Mouse (Mus musculus): Measurements from ENCODE around the gene Rbm38. TPM values are rescaled to one million over a fixed set of nuclear protein-coding genes. Genes with fewer than 3 reads are reported as not detected.
A peak's percentile ranks its signal among the peaks of the same experiment; 100 is the strongest.

The Rbm38 gene
- total and polyA plus RNA-seq, 3 experiments, result 14.4 to 85.4 (median 19.4) TPM

DNA sequence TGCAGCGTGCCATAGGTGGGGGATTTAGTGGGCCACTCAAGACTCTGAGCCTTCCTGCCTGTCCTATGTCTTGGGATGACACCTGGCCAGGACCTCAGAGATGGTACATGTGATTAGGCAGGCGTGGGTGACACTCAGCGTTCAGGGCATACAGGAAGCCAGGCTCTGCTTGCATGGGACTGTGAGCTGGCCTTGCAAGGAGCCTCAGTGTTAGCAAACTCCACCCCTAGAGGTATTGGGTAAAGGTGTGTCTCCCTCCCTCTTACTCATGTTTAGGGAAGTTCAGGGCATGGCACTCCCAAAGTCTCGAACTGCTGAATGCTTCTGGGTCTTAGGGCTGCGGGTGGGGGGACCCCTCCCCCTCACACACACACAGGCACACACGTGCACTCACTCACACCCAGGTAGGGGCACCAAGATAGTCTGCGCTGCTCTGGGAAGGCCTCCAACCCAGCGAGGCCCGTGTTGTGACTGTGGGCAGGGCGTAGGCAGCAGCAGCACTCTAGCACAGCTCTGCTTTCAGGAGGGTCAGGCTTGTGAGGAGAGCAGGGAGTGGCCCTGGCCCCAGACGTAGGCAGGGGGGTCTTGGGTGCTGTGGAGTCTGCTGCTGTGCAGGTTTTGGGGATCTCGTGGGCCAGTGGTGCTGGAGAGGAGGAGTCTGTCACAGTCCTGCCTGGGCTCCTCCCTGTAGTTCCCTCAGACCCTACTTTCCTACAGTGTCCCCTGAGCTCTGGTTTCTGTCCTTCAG lies 10.5 kb downstream of the Rbm38 start:
- Histone ChIP-seq H3K9ac (ENCODE audit: insufficient read depth, low read depth) (no peak overlapping the region), H3K27me3 (replicated peaks) (no peaks in the 10 kb centered on the region), H3K4me3 (replicated peaks in 1 of 3; ENCODE audit: low read depth in 2 of 3, low read length in 2 of 3, poor library complexity in 1 of 3) (no peak overlapping the region), H3K4me2 (ENCODE audit: insufficient read depth, low read depth, poor library complexity, severe bottlenecking) (no peak overlapping the region), H3K9me3 (replicated peaks; ENCODE audit: low read length) (no peaks in the 10 kb centered on the region), H3K36me3 (replicated peaks in 1 of 2; ENCODE audit: control insufficient read depth in 1 of 2, insufficient read depth in 1 of 2, low read length in 1 of 2) (peaks cover 82 to 99% of the 10 kb centered on the region in 2 experiments), H3K4me1 (ENCODE audit: control insufficient read depth in 1 of 2, insufficient read depth in 2 of 2) (peaks cover 31 to 61% of the 10 kb centered on the region in 2 experiments), H3K79me2 (replicated peaks; ENCODE audit: control insufficient read depth, extremely low read depth, insufficient read depth, poor library complexity, severe bottlenecking) (peaks cover 5% of the 10 kb centered on the region), H3K27ac (ENCODE audit: insufficient read depth, low read depth) (no peak overlapping the region)
- dilution Hi-C loops (cut with MboI; ENCODE audit: extremely low pct_ligation_motif_present, extremely low pct_unique_long_range_greater_than_20kb, low sequenced_read_pairs), result no loop called here
- TF ChIP-seq TBP (conservative IDR thresholded peaks at IDR 0.05; ENCODE audit: low read depth, low read length) (no peak), CHD1 (IDR thresholded peaks at IDR 0.05; ENCODE audit: low read depth, low read length) (no peak), SIN3A (IDR thresholded peaks at IDR 0.05; ENCODE audit: low read length) (no peak), USF2 (conservative IDR thresholded peaks at IDR 0.05; ENCODE audit: low read depth, low read length) (no peak), E2F4 (IDR thresholded peaks at IDR 0.05; ENCODE audit: insufficient replicate concordance, low read depth, low read length) (no peak), POLR2A (IDR thresholded peaks at IDR 0.05; ENCODE audit: low read depth, low read length) (no peak), MEF2A (IDR thresholded peaks at IDR 0.05; ENCODE audit: borderline replicate concordance, low read depth, low read length) (no peak), IRF4 (IDR thresholded peaks at IDR 0.05; ENCODE audit: low read depth, low read length) (no peak), EP300 (IDR thresholded peaks at IDR 0.05; ENCODE audit: low read length) (no peak), POLR2AphosphoS2 (IDR thresholded peaks at IDR 0.05; ENCODE audit: low read depth, low read length) (no peak), BHLHE40 (IDR thresholded peaks at IDR 0.05; ENCODE audit: low read depth, low read length) (no peak)
- in situ Hi-C loops (cut with MboI; ENCODE audit: low pct_ligation_motif_present, low pct_unique_long_range_greater_than_20kb, low sequenced_read_pairs), result no loop called here
- DNase-seq (ENCODE audit: extremely low read depth), result no peak

DNA sequence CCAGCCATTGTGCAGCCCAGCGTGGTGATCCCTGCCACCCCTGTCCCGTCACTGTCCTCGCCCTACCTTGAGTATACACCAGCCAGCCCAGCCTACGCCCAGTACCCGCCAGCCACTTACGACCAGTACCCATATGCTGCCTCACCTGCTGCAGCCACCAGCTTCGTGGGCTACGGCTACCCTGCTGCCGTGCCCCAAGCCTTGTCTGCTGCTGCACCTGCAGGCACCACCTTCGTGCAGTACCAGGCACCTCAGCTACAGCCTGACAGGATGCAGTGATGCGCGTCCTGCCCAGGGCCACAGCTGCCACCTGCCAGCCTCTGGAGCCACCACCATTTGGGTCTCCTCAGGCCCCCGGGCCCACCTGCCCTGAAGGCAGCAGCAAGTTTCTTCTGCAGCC lies 13.2 kb downstream of the Rbm38 start:
- in situ Hi-C loops (cut with MboI; ENCODE audit: low pct_ligation_motif_present, low pct_unique_long_range_greater_than_20kb, low sequenced_read_pairs) (no loop called here), dilution Hi-C loops (cut with MboI; ENCODE audit: extremely low pct_ligation_motif_present, extremely low pct_unique_long_range_greater_than_20kb, low sequenced_read_pairs) (no loop called here)
- DNase-seq (ENCODE audit: extremely low read depth), result no peak
- Histone ChIP-seq H3K27me3 (replicated peaks) (no peaks in the 10 kb centered on the region), H3K27ac (ENCODE audit: insufficient read depth, low read depth) (no peak overlapping the region; the same call in 1 of the 2 replicates), H3K36me3 (replicated peaks in 1 of 2; ENCODE audit: control insufficient read depth in 1 of 2, insufficient read depth in 1 of 2, low read length in 1 of 2) (peaks cover 70 to 93% of the 10 kb centered on the region in 2 experiments), H3K4me3 (replicated peaks in 1 of 3; ENCODE audit: low read depth in 2 of 3, low read length in 2 of 3, poor library complexity in 1 of 3) (peak overlapping the region in 1 of 3 experiments; percentile 19), H3K4me2 (ENCODE audit: insufficient read depth, low read depth, poor library complexity, severe bottlenecking) (no peak overlapping the region), H3K79me2 (replicated peaks; ENCODE audit: control insufficient read depth, extremely low read depth, insufficient read depth, poor library complexity, severe bottlenecking) (peaks cover 2% of the 10 kb centered on the region; the same call in 1 of the 2 replicates), H3K4me1 (ENCODE audit: control insufficient read depth in 1 of 2, insufficient read depth in 2 of 2) (peaks cover 7 to 49% of the 10 kb centered on the region in 2 experiments), H3K9ac (ENCODE audit: insufficient read depth, low read depth) (no peak overlapping the region), H3K9me3 (replicated peaks; ENCODE audit: low read length) (no peaks in the 10 kb centered on the region)
- TF ChIP-seq UBTF (IDR thresholded peaks at IDR 0.05; ENCODE audit: low read depth, low read length) (no peak), POLR2A (IDR thresholded peaks at IDR 0.05; ENCODE audit: low read depth, low read length) (no peak), USF2 (conservative IDR thresholded peaks at IDR 0.05; ENCODE audit: low read depth, low read length) (no peak), CHD1 (IDR thresholded peaks at IDR 0.05; ENCODE audit: low read depth, low read length) (no peak), RCOR1 (conservative IDR thresholded peaks at IDR 0.05; ENCODE audit: low read depth, low read length) (no peak), NELFE (IDR thresholded peaks at IDR 0.05; ENCODE audit: low read depth, low read length) (no peak), TBP (conservative IDR thresholded peaks at IDR 0.05; ENCODE audit: low read depth, low read length) (no peak), SMC3 (IDR thresholded peaks at IDR 0.05; ENCODE audit: low read depth, low read length) (no peak), BHLHE40 (IDR thresholded peaks at IDR 0.05; ENCODE audit: low read depth, low read length) (no peak), ZKSCAN1 (IDR thresholded peaks at IDR 0.05; ENCODE audit: borderline replicate concordance, low read depth, low read length) (no peak), HCFC1 (IDR thresholded peaks at IDR 0.05; ENCODE audit: low read depth, low read length) (no peak), JUND (conservative IDR thresholded peaks at IDR 0.05; ENCODE audit: low read depth, low read length) (no peak), ZMIZ1 (IDR thresholded peaks at IDR 0.05; ENCODE audit: low read depth, low read length) (no peak)
